Mouse (Mus musculus) hindbrain, embryonic 16.5 days (tissue): Measurements from ENCODE around the gene Eif3k. TPM values are rescaled to one million over a fixed set of nuclear protein-coding genes. Genes with fewer than 3 reads are reported as not detected.

Experiments
- ATAC-seq: fragments of 200-750 bp; cut with Nextera tagmentation; 2 replicates; pipeline ENCODE4 v1.8.0; 2017; ENCODE audit warnings: moderate TSS enrichment, moderate library complexity
- H3K27ac ChIP-seq: fragments of 300-500 bp; sonication (generic); 2 replicates; pipeline ENCODE4 v1.5.1; 2014; ENCODE audit warnings: low read depth, mild to moderate bottlenecking, control low read depth, low read length, moderate library complexity
- H3K27me3 ChIP-seq: fragments of 300-500 bp; sonication (generic); replicated peaks from 2 replicates; pipeline ENCODE4 v1.6.1; 2014; ENCODE audit warnings: low read length; ENCODE audit not compliant: control insufficient read depth, insufficient read depth
- H3K36me3 ChIP-seq: fragments of 300-500 bp; sonication (generic); 2 replicates; pipeline ENCODE4 v1.6.1; 2014; ENCODE audit warnings: mild to moderate bottlenecking, low read length, moderate library complexity, mixed read lengths; ENCODE audit not compliant: control insufficient read depth, insufficient read depth
- H3K4me1 ChIP-seq: fragments of 300-500 bp; sonication (generic); 2 replicates; pipeline ENCODE4 v1.6.1; 2014; ENCODE audit warnings: low read depth, low read length; ENCODE audit not compliant: control insufficient read depth, insufficient read depth
- H3K4me2 ChIP-seq: fragments of 300-500 bp; sonication (generic); 2 replicates; pipeline ENCODE4 v1.6.1; 2014; ENCODE audit warnings: mild to moderate bottlenecking, low read length, control low read depth, moderate library complexity
- H3K4me3 ChIP-seq: fragments of 300-500 bp; sonication (generic); 2 replicates; pipeline ENCODE4 v1.5.1; 2014; ENCODE audit warnings: mild to moderate bottlenecking, low read length, control low read depth, moderate library complexity
- H3K9ac ChIP-seq: fragments of 300-500 bp; sonication (generic); 2 replicates; pipeline ENCODE4 v1.6.1; 2014; ENCODE audit warnings: low read depth, mild to moderate bottlenecking, control low read depth, low read length, moderate library complexity
- H3K9me3 ChIP-seq: fragments of 300-500 bp; sonication (generic); 2 replicates; pipeline ENCODE4 v1.6.1; 2014; ENCODE audit warnings: mild to moderate bottlenecking, low read length, moderate library complexity; ENCODE audit not compliant: control insufficient read depth
- WGBS: fragments of 180-500 bp; shearing (Covaris S2); extraction: QIAGEN DNeasy Blood & Tissue Kit; methylation state at CpG from one replicate; pipeline ENCODE4 v1.1.7; 2014; 5-methylcytosine and 5-hydroxymethylcytosine counted together
- polyA plus RNA-seq: library from polyadenylated mRNA; unstranded; fragments of >200 nt; fragmentation: Nextera tagmentation; extraction: Ambion mirVana; gene quantifications from 2 replicates; pipeline ENCODE4 v1.2.1, GENCODE M21; 2015

The Eif3k gene
- polyA plus RNA-seq, 1 experiment from 2014 or later = 295 TPM

DNA sequence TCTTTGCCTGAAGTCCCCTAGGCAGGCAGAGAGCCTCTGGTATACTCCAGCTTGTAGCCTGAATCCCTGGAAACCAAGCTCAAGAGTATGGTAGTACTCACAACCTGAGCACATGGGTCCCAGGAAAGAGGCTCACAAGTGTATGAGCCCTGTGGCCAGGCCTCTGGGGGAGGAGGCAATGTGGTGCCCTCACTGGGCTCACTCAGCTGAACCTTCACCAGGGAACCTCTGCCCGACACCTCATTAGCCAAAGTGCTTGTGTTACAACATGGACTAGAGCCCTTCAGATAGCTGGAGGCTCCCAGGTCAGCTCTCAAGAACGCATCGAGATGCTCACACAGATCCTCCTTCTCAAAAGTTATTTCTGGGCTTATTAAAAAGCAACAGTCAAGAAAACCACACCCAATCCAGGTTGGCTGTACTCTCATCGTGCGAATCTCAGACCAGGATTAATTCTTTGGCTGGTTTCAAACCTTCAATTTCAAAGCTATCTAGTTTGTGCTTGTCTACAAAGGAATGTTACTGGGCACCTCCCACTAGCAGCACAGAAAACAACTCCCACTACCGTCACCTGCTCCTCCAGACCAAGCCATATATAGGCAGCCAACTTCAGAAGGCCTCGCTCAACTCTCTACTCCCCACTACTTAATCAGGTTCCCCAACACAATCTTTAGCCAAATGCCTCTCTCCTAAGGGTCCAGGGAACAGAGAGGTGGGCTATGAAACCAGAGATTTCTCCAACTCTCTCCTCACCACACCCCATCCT lies 42.1 kb downstream of the Eif3k start:
- Histone ChIP-seq H3K4me1 (peaks cover 4% of the 10 kb centered on the region; the same call in 1 of the 2 replicates), H3K36me3 (no peaks in the 10 kb centered on the region), H3K27ac (no peak overlapping the region), H3K4me2 (no peak overlapping the region), H3K4me3 (no peak overlapping the region), H3K9me3 (no peaks in the 10 kb centered on the region), H3K27me3 (no peaks in the 10 kb centered on the region), H3K9ac (no peak overlapping the region)
- ATAC-seq = no peak
- WGBS = 96% methylated on average over 7 of the region's 7 CpGs

DNA sequence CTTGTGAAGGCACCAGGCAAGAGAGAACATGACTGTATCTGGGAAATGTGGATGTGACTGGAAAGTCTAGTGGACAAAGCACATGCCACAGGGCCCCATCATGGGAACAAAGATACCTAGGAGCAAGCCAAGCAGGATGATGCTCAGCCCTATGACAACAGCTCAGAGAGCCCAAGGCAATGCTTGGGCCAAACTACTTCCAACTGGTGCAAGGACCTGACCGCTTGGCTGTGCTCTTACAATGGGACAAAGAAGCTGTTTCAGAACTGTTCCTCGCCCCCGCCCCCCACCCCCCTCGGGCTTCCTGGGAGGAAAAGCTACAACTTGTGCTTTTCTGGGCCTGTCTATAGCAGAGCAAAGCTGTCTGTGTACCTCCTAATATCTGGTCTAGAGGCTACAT lies 43.0 kb downstream of the Eif3k start:
- peak; percentile 60 for ATAC-seq
- Histone ChIP-seq H3K36me3 (no peaks in the 10 kb centered on the region), H3K4me3 (no peak overlapping the region), H3K27me3 (no peaks in the 10 kb centered on the region), H3K9me3 (no peaks in the 10 kb centered on the region), H3K27ac (0 out of 2 replicates have a peak overlapping the region, but pooled peaks have one; percentile 14), H3K9ac (no peak overlapping the region), H3K4me1 (peaks cover 4% of the 10 kb centered on the region; the same call in 1 of the 2 replicates), H3K4me2 (no peak overlapping the region)
- WGBS = 50% methylated on average over 4 of the region's 4 CpGs

DNA sequence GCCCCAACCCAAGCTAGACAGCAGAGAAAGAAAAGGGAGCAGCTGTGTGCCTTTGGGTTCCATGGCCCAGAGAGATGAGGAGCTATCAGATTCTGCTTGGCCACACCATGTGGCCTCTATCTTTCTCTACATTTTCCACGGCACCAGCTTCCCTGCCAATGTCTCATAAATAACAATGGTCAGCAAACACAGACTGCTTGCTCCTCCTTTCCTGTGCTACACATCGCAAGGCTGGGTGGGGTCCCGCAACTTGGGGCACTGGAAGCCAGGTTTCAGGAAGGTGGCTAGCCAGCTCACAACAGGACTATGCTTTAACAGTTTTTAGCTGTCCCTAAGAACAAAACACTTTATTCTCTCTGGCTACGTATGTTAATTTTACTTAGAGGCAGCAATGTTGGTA lies 44.9 kb downstream of the Eif3k start:
- Histone ChIP-seq H3K9ac (no peak overlapping the region), H3K4me2 (no peak overlapping the region), H3K27ac (no peak overlapping the region; the same call in 1 of the 2 replicates), H3K4me3 (no peak overlapping the region), H3K9me3 (no peaks in the 10 kb centered on the region), H3K36me3 (no peaks in the 10 kb centered on the region), H3K27me3 (no peaks in the 10 kb centered on the region), H3K4me1 (peaks cover 4% of the 10 kb centered on the region; the same call in 1 of the 2 replicates)
- WGBS = 61% methylated on average over 4 of the region's 4 CpGs
- ATAC-seq = no peak

DNA sequence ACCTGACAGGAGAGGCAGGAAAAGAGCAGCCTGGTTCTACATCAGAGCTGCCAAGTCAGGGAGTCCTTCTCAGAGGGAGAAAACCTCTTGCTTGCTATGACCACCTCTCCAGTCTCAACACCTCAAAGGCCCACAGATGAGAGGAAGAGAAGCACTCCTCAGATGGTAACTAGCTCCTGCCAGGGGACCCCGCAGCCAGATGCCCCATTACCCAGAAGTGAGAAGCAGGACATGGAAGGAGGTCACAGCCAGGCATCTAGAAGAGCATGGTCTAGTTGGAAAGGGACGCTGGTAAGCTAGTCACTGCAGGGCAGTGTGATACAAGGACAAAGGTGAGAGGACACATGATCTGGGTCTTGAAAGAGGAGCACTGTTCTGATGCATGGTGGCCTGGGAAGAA lies 47.8 kb downstream of the Eif3k start:
- H3K36me3 ChIP-seq = no peaks in the 10 kb centered on the region
- H3K4me3 ChIP-seq = no peak overlapping the region
- WGBS = 96% methylated on average over 2 of the region's 2 CpGs
- H3K9me3 ChIP-seq = no peaks in the 10 kb centered on the region
- H3K27me3 ChIP-seq = no peaks in the 10 kb centered on the region
- H3K4me2 ChIP-seq = no peak overlapping the region
- no peak overlapping the region for H3K9ac ChIP-seq
- ATAC-seq = no peak
- H3K4me1 ChIP-seq = peaks cover 2% of the 10 kb centered on the region; the same call in 1 of the 2 replicates
- no peak overlapping the region for H3K27ac ChIP-seq

DNA sequence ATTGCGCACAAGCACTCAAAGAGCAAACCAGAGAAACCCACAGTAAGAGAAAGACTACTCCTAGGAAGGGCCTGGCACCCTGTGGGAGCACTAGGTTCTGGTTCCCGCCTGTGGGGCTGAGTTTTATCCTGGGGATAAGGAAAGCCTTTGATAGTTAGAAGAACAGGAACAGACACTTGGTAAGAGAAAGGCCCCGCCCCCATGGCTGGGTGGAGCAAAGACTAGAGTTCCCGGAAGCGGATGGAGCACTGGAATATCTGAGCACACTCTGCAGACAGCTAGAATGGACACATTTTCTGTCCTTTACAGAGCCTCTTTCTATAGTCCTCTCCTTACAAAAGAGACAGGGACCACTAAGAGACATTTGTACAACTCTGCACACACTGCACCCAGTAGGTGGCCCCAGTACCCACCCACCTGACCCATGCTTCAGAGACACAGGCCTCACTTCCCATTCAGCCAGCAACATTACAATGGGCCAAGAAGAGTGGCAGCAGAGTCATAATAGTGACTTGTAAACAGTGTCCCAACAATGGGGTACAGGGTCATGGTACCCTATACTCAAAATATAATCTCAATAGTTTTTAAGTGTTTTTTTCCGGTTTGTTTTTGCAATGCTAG lies 49.1 kb downstream of the Eif3k start:
- Histone ChIP-seq H3K9ac (no peak overlapping the region), H3K27me3 (no peaks in the 10 kb centered on the region), H3K4me3 (no peak overlapping the region), H3K4me2 (no peak overlapping the region), H3K4me1 (no peaks in the 10 kb centered on the region), H3K36me3 (no peaks in the 10 kb centered on the region), H3K27ac (no peak overlapping the region), H3K9me3 (no peaks in the 10 kb centered on the region)
- ATAC-seq = no peak
- WGBS = 73% methylated on average over 6 of the region's 6 CpGs

DNA sequence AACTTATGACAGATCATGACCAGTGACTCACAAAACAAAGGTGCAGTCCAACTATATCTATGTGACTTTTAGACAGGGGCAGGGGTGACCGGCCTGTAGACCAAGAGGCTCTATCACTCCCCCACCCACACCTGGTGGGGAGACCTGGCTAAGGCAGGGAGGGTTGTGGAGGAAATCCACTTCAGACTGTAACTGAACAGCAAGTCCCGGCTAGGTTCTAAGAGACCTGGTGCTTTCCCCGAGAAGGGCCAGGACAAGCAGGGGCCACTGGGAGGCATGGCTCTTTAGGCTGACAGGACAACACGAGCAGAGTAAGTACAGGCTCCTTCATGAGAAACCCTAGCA lies 50.0 kb downstream of the Eif3k start:
- Histone ChIP-seq H3K27me3 (no peaks in the 10 kb centered on the region), H3K4me2 (no peak overlapping the region), H3K4me3 (no peak overlapping the region), H3K9me3 (no peaks in the 10 kb centered on the region), H3K4me1 (no peaks in the 10 kb centered on the region), H3K36me3 (no peaks in the 10 kb centered on the region), H3K27ac (no peak overlapping the region), H3K9ac (no peak overlapping the region)
- ATAC-seq = no peak
- WGBS = 93% methylated on average over 4 of the region's 4 CpGs

DNA sequence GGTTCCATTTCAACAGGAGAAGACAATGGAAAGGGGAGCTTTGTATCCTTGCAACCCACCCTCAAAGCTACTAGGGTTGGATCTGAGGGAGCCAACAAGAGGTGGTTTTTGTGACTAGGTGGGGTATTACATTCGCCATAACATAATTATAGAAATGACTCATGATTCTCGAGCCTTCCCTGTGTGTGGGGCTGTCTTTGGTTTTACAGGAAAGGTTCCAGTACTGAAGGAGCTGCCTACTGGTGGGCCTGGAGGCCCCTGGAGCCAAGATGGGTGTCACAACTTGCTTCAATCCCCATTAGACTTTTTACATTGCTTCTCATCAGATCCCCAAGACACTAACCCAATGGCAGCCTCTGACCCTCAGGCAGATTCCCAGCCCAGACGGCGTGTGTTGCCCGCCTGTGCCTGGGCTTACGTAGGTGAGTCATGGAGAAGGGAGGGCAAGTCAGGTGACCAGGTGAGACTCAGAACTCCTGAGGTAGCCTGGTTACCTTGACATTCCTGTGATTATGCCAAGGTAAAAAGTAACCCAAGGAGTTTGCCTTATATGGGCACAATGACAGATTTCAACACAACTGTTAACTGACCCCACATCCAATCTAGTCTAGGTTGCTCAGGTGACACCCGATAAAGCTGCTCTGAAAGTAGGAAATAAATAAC lies 50.5 kb downstream of the Eif3k start:
- WGBS = 91% methylated on average over 7 of the region's 7 CpGs
- Histone ChIP-seq H3K4me2 (no peak overlapping the region), H3K36me3 (no peaks in the 10 kb centered on the region), H3K4me1 (no peaks in the 10 kb centered on the region), H3K27me3 (no peaks in the 10 kb centered on the region), H3K9ac (no peak overlapping the region), H3K9me3 (no peaks in the 10 kb centered on the region), H3K4me3 (no peak overlapping the region), H3K27ac (no peak overlapping the region)
- ATAC-seq = no peak

DNA sequence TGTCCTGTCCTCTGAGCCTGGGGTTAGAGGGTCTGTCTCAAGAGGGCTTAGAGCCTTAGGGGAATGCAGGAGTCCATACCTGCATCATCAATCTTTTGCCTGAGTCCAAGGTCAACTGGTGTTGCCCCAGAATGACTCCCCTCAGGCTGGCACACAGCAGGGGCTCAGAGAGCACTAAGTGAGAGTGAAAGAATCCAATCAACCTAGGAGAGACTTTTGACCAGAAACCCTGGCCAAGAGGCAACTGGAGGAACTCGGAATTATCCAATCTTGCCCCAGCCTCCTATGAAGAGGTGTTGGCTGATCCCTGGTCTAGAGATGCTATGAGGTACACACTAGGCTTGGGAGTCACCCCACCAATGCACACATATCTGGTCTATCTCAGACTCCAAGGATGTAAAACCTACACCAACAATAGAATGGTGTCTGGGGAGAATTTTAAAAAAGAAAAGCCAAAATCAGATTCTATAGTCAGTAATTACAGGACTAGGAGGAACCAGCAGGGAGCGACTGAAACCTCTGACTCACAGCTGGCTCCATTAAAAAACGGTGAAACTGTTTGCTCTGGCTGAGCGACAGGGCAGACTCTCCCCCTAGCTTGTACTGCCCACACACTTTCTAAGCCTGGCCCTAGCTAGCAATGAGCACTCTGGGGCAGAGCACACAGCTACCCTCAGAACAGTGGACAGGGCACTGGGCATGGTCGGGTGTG lies 51.2 kb downstream of the Eif3k start:
- Histone ChIP-seq H3K36me3 (no peaks in the 10 kb centered on the region), H3K27me3 (no peaks in the 10 kb centered on the region), H3K4me3 (no peak overlapping the region), H3K4me2 (no peak overlapping the region), H3K4me1 (no peaks in the 10 kb centered on the region; the same call in 1 of the 2 replicates), H3K9me3 (no peaks in the 10 kb centered on the region), H3K9ac (no peak overlapping the region), H3K27ac (no peak overlapping the region)
- no peak for ATAC-seq
- 56% methylated on average over 5 of the region's 5 CpGs for WGBS

DNA sequence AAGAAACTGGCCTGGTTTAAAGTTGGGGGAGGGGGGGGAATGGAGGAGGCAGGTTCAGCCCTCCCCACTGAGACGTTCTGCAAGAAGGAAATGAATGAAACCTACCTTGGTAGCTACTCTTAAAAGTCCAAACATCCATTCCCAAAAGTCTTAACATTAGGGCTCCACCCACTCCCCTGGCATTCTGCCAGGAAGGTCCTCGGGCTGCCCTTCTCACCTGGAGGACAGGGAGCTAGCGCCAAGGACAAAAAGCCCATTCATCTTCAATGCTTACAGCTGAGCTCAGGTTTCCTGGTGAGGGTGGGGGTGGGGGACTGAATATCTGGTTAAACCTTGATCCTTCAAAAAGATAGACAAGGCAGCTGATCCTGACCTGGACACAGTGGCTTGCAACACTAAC lies 52.3 kb downstream of the Eif3k start:
- H3K9ac ChIP-seq = no peak overlapping the region
- no peak overlapping the region for H3K4me2 ChIP-seq
- no peak for ATAC-seq
- H3K27ac ChIP-seq = no peak overlapping the region
- H3K4me1 ChIP-seq = peaks cover 5% of the 10 kb centered on the region
- H3K36me3 ChIP-seq = no peaks in the 10 kb centered on the region
- 66% methylated on average over 3 of the region's 3 CpGs for WGBS
- no peaks in the 10 kb centered on the region for H3K9me3 ChIP-seq
- H3K4me3 ChIP-seq = no peak overlapping the region
- H3K27me3 ChIP-seq = no peaks in the 10 kb centered on the region
